ENCODE assay signal across 8 mouse cellular contexts in the genomic region with DNA sequence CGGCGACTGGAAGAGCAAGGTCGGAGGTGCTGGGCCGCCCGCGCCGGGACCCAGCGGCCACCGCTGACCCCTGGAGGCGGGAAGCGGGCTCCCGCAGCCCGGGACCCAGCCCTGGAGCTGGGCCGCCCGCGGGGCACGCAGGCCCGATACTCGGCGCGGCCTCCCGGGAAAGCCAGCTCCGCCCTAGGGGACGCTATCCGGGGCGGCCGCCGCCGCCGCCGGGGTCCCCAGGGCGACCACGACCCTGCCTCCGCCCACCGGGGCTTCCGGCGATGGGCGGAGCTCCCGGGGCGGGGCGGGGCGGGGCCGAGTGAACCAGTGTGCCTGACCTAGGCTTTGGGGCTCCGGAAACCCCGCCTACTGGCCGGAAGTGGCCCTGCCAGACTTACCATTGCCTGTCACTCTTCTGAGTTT. TPM values are rescaled to one million over a fixed set of nuclear protein-coding genes. Genes with fewer than 3 reads are reported as not detected.
DNase-seq lines count a peak whose midpoint lies in the region; ATAC-seq lines count a peak whose summit lies in the region.

No protein-coding gene starts in this region.

- WGBS in hindbrain, embryonic 15.5 days: 0% methylated on average over 34 of the region's 46 CpGs

- H3K4me3 ChIP-seq in hindbrain, embryonic 15.5 days: peak overlapping the region; percentile 98

- peak; percentile 95 for ATAC-seq in hindbrain, embryonic 15.5 days (ENCODE audit: low FRiP score, low read depth)
- ATAC-seq in megakaryocyte, adult 5-6 weeks (ENCODE audit: poor library complexity, severe bottlenecking): peak; percentile 93

- H3K9me3 ChIP-seq in hindbrain, embryonic 15.5 days: no peaks in the 10 kb centered on the region

- peak overlapping the region; percentile 64 for H3K4me2 ChIP-seq in hindbrain, embryonic 15.5 days

- peak overlapping the region; percentile 86 for H3K9ac ChIP-seq in hindbrain, embryonic 15.5 days

- peak overlapping the region; percentile 90 for H3K27ac ChIP-seq in hindbrain, embryonic 15.5 days (replicated peaks)

- peaks cover 12% of the 10 kb centered on the region for H3K36me3 ChIP-seq in hindbrain, embryonic 15.5 days

- H3K4me1 ChIP-seq in hindbrain, embryonic 15.5 days (replicated peaks): peaks cover 19% of the 10 kb centered on the region

- peak; percentile 92 for DNase-seq in adipocyte (ENCODE audit: low spot score)
- peak; percentile 59 to 81 for DNase-seq in cerebellum, postnatal 4 days (ENCODE audit: low spot score in 2 of 2)
- DNase-seq in gastrocnemius, adult 18-20 months (ENCODE audit: low spot score): peak; percentile 90
- peak; percentile 75 to 83 for DNase-seq in left cerebral cortex, adult 18-20 months (ENCODE audit: low spot score in 2 of 2)
- DNase-seq in right cerebral cortex, postnatal 10 days (ENCODE audit: low spot score in 2 of 2): peak; percentile 90 to 91
- DNase-seq in urinary bladder, postnatal 36 days (ENCODE audit: low spot score in 2 of 2): peak; percentile 72 to 87

- H3K27me3 ChIP-seq in hindbrain, embryonic 15.5 days: no peaks in the 10 kb centered on the region

RNA-seq across cellular contexts. Expression of a gene that starts 3.3 kb away (rescaled TPM):
- not detected for total RNA-seq in gastrocnemius, adult 18-20 months (2021)
- polyA plus RNA-seq in hindbrain, embryonic 15.5 days (2015; fragmentation: Nextera tagmentation; extraction: Ambion mirVana): not detected in 2 replicates
- total RNA-seq in left cerebral cortex, adult 18-20 months (2021): not detected
- total RNA-seq in megakaryocyte, adult 5-6 weeks (2015): 0.59 TPM in 1 of 2 replicates, not detected in the other
- not detected in 2 replicates for total RNA-seq in megakaryocyte, adult 5-6 weeks (2017)

RNA-seq across cellular contexts. Expression of a gene that starts 9.3 kb away (rescaled TPM):
- 10 to 100 TPM; 87.4 to 99.2 TPM for total RNA-seq in gastrocnemius, adult 18-20 months (2021)
- 60.6 and 62.3 TPM in 2 replicates for polyA plus RNA-seq in hindbrain, embryonic 15.5 days (2015; fragmentation: Nextera tagmentation; extraction: Ambion mirVana)
- 100 to 1,000 TPM; 124 to 133 TPM for total RNA-seq in left cerebral cortex, adult 18-20 months (2021)
- 116 and 122 TPM in 2 replicates for total RNA-seq in megakaryocyte, adult 5-6 weeks (2015)
- total RNA-seq in megakaryocyte, adult 5-6 weeks (2017): 160 and 173 TPM in 2 replicates

RNA-seq across cellular contexts. Expression of a gene that starts 51.3 kb away (rescaled TPM):
- total RNA-seq in gastrocnemius, adult 18-20 months (2021): 1 to 10 TPM; 5.0 to 5.5 TPM
- polyA plus RNA-seq in hindbrain, embryonic 15.5 days (2015; fragmentation: Nextera tagmentation; extraction: Ambion mirVana): 15.5 and 16.6 TPM in 2 replicates
- 10 to 100 TPM; 11.9 to 14.6 TPM for total RNA-seq in left cerebral cortex, adult 18-20 months (2021)
- total RNA-seq in megakaryocyte, adult 5-6 weeks (2015): 9.8 and 10.4 TPM in 2 replicates
- total RNA-seq in megakaryocyte, adult 5-6 weeks (2017): 17.4 and 18.1 TPM in 2 replicates

RNA-seq across cellular contexts. Expression of a gene that starts 51.8 kb away (rescaled TPM):
- 1 to 10 TPM; 5.5 to 6.8 TPM for total RNA-seq in gastrocnemius, adult 18-20 months (2021)
- 22.6 and 23.0 TPM in 2 replicates for polyA plus RNA-seq in hindbrain, embryonic 15.5 days (2015; fragmentation: Nextera tagmentation; extraction: Ambion mirVana)
- 10 to 100 TPM; 22.0 to 26.8 TPM for total RNA-seq in left cerebral cortex, adult 18-20 months (2021)
- total RNA-seq in megakaryocyte, adult 5-6 weeks (2015): 10.4 and 22.3 TPM in 2 replicates
- 16.6 TPM in 2 replicates for total RNA-seq in megakaryocyte, adult 5-6 weeks (2017)

Comparison
In these comparisons a context has a peak if more than half of its experiments do, and no peak if none do; other contexts are left out.
1. Peak in every context shown above with its lines: DNase-seq, ATAC-seq, H3K4me3 ChIP-seq and H3K27ac ChIP-seq.